Mouse (Mus musculus) G1E (cell line): ENCODE data around the gene Slc25a13.

Experiments used
- CTCF ChIP-seq: IDR thresholded peaks from 2 replicates; pipeline ENCODE4 v1.5.1; 2012; ENCODE audit warnings: low read depth, low read length, inconsistent platforms, mixed read lengths
- GATA1 ChIP-seq: IDR thresholded peaks from 2 replicates; pipeline ENCODE4 v1.6.1; 2012; ENCODE audit warnings: borderline replicate concordance, low read length, inconsistent platforms, mixed read lengths
- GATA2 ChIP-seq: IDR thresholded peaks from 2 replicates; pipeline ENCODE4 v1.6.1; 2012; ENCODE audit warnings: low read depth, low read length, inconsistent platforms, borderline replicate concordance
- TAL1 ChIP-seq: conservative IDR thresholded peaks from 2 replicates; pipeline ENCODE4 v1.6.1; 2012; ENCODE audit warnings: low read depth, low read length, inconsistent platforms, mixed read lengths

DNA sequence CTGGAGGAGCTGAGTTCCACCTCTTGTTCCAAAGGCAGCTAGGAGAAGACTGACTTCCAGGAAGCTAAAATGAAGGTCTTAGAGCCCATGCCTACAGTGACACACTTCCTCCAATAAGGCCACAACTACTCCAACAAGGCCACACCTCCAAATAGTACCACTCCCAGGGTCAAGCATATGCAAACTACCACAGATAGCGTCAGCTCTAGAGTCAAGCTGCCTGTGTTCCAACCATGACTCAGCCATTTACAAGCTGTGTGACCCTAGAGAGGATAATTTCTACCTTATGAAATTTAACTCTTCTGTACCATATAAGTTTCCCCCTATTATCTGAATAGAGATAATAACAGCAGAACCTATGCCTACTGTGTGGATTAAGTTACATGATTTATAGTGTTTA lies 9.6 kb downstream of the Slc25a13 start:
- TF ChIP-seq CTCF, result no peak
- TF ChIP-seq GATA2, result no peak
- no peak for TF ChIP-seq TAL1
- TF ChIP-seq GATA1, result no peak
